Mouse (Mus musculus) gastrocnemius, adult 2 months (tissue): Measurements from ENCODE around the gene Pnpla6. TPM values are rescaled to one million over a fixed set of nuclear protein-coding genes. Genes with fewer than 3 reads are reported as not detected.

Source experiments
- DNase-seq: peaks from one replicate; pipeline ENCODE4 v3.0.0; 2022
- H3K27ac ChIP-seq: fragments of 200-600 bp; 2 replicates; pipeline ENCODE4 v1.8.1; 2022; ENCODE audit warnings: mild to moderate bottlenecking
- H3K4me3 ChIP-seq: fragments of 200-600 bp; 2 replicates; pipeline ENCODE4 v1.8.1; 2022; ENCODE audit warnings: mild to moderate bottlenecking, moderate library complexity
- CTCF ChIP-seq: fragments of 200-600 bp; IDR thresholded peaks from 2 replicates; pipeline ENCODE4 v1.8.1; 2022; ENCODE audit warnings: antibody characterized with exemption, mild to moderate bottlenecking, moderate library complexity
- intact Hi-C: fragments of 180-260 bp; cut with DNase I; formaldehyde crosslinking; loops from one replicate; pipeline ENCODE4 v1.15.1; 2025
- total RNA-seq, 2 experiments: library from RNA; stranded (reverse); gene quantifications; 2 replicates each; pipeline ENCODE4 v1.2.3; 2021

The Pnpla6 gene
- total RNA-seq, 2 experiments from 2014 or later: 8.7 to 9.3 TPM

DNA sequence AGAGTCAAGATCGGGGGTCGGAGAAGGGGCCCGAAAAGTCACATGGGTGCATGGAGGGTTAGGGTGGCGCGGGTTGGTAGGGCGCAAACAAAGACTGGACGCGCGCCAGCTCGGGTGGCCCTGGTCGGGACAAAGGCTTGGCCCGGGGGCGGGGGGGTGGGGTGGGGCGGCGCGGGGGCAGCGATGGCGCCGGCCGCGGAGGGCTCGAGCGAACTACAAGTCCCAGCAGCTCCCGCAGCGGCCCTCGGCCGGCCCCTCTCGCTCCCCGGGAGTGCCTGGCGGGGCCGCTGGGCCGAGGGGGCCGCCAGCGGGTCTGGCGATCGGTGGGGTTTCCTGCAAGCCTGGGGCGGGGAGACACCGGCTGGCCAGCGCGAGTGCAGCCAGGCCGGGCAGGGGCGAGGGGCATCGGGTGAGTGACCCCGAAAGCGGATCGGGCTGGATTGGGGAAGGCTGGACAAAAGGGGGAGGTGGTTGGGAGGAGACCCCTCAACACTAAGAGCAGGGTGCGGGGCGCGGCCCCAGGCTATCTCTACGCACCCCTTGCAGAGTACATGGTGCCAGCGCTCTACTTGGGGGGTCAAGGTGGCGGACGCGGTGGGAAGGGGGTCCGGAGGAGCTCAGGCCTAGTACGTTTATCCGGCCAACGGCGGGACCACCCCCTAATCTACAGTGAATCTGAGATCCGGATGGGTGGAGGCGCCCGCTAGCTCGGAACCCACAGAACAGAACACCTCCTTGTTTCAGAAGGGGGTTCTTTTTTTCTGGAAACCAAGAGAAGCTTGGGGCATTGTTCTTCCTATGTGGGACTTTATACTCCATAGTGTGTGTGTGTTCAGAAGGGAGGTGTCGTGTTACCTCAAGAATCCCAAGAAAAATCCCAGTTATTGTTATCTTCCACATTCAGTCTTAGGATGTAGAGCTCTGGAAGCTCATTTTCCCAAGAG is 22.0 kb upstream of the Pnpla6 start, which contains the start of gene Zfp358:
TSS of gene Zfp358 (plus strand) at position 238 of the 944 bp plus-strand sequence.
- intact Hi-C loops: no loop called here
- TF ChIP-seq CTCF: no peak
- peak within 1 kb of the TSS; percentile 99 for H3K4me3 ChIP-seq
- peak within 1 kb of the TSS; percentile 96 for H3K27ac ChIP-seq
- peak; percentile 90 for DNase-seq

DNA sequence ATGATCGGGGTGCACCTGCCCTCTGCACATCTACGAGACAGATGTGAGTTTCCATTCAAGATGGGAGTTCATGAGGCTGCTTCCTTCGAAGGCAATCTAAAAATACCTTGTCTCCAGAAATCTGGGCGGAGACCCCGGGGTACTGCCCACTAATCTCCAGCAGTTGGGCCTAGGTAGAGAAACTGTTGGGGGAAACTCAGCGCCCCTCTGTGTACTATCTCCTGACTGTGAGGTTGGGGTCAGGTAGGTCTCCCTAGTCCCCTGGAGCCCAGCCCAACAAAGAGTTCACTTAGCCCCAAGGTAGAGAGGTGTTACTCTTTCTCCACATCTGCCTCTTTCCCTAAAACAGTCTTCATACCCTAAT is 21.4 kb upstream of the Pnpla6 start:
- intact Hi-C loops: no loop called here
- TF ChIP-seq CTCF: no peak
- H3K4me3 ChIP-seq: peak overlapping the region; percentile 99
- peak overlapping the region; percentile 96 for H3K27ac ChIP-seq
- DNase-seq: no peak

DNA sequence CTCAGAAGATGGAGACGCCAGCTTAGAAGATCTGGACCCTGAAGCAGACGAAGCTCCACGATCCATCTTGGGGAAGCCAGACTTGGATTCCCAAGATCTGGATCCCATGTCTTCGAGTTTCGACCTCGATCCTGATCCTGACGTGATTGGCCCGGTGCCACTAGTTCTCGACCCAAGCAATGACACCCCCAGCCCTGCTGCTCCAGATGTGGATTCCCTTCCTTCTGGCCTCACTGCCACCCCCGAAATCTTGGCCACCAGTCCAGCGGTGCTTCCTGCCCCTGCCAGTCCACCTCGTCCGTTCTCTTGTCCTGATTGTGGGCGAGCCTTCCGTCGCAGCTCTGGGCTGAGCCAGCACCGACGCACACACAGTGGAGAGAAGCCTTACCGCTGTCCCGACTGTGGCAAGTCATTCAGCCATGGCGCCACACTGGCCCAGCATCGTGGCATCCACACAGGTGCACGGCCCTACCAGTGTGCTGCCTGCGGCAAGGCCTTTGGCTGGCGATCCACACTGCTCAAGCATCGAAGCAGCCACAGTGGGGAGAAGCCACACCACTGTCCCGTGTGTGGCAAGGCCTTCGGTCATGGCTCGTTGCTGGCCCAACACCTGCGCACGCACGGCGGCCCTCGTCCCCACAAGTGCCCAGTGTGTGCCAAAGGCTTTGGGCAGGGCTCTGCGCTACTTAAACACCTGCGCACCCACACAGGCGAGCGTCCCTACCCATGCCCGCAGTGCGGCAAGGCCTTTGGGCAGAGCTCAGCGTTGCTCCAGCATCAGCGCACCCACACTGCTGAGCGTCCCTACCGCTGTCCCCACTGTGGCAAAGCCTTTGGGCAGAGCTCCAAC is 19.4 kb upstream of the Pnpla6 start:
- DNase-seq: no peak
- intact Hi-C loops: no loop called here
- TF ChIP-seq CTCF: no peak

GRCm38 (mm10) chr8:3496428-3496748 is 18.8 kb upstream of the Pnpla6 start:
- intact Hi-C loops: no loop called here
- DNase-seq: no peak
- no peak for TF ChIP-seq CTCF
- H3K27ac ChIP-seq: no peak overlapping the region
- H3K4me3 ChIP-seq: no peak overlapping the region

More for the DNA sequence above, 19.4 kb upstream of the Pnpla6 start:
- H3K4me3 ChIP-seq: no peak overlapping the region
- no peak overlapping the region for H3K27ac ChIP-seq

DNA sequence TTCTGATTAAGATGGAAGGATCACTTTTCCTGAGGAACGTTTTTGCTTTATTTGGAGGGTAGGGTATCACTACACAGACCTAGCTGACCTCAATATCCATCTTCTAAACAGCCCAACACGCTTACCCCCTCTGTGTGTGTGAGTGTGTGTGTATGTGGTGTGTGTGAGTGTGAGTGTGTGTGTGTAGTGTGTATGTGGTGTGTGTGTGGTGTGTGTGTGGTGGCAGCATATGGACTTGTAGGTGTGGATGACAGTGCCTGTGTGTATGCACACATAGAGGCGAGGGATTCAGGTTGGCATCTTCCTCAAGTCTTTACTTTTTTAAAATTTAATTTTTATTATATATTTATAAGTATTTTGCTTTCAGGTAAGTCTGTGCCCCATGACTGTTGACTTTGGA is 16.6 kb upstream of the Pnpla6 start:
- intact Hi-C loops: no loop called here
- no peak for TF ChIP-seq CTCF
- no peak for DNase-seq
- H3K27ac ChIP-seq: no peak overlapping the region
- no peak overlapping the region for H3K4me3 ChIP-seq

GRCm38 (mm10) chr8:3499751-3500150 is 15.4 kb upstream of the Pnpla6 start:
- Histone ChIP-seq H3K27ac (peak overlapping the region; percentile 95), H3K4me3 (peak overlapping the region; percentile 89)
- no peak for TF ChIP-seq CTCF
- intact Hi-C loops: loop anchor here (2.0 kb wide), 1 partner anchor 15 kb away; the partner anchor contains the start of gene Pnpla6
- no peak for DNase-seq

GRCm38 (mm10) chr8:3500235-3501090 is 14.7 kb upstream of the Pnpla6 start, which contains the start of gene Mcoln1:
Gene Mcoln1, plus strand, starts transcription at chr8:3500457.
- TF ChIP-seq CTCF: no peak
- H3K27ac ChIP-seq: peak within 1 kb of the TSS; percentile 95
- H3K4me3 ChIP-seq: peak within 1 kb of the TSS; percentile 89
- DNase-seq: peak; percentile 99
- intact Hi-C loops: loop anchor here (2.0 kb wide), 1 partner anchor 14 kb away; the partner anchor contains the start of gene Pnpla6

GRCm38 (mm10) chr8:3502217-3502616 is 13.0 kb upstream of the Pnpla6 start:
- intact Hi-C loops: no loop called here
- DNase-seq: no peak
- no peak overlapping the region; the same call in 1 of the 2 replicates for H3K4me3 ChIP-seq
- H3K27ac ChIP-seq: no peak overlapping the region
- no peak for TF ChIP-seq CTCF

DNA sequence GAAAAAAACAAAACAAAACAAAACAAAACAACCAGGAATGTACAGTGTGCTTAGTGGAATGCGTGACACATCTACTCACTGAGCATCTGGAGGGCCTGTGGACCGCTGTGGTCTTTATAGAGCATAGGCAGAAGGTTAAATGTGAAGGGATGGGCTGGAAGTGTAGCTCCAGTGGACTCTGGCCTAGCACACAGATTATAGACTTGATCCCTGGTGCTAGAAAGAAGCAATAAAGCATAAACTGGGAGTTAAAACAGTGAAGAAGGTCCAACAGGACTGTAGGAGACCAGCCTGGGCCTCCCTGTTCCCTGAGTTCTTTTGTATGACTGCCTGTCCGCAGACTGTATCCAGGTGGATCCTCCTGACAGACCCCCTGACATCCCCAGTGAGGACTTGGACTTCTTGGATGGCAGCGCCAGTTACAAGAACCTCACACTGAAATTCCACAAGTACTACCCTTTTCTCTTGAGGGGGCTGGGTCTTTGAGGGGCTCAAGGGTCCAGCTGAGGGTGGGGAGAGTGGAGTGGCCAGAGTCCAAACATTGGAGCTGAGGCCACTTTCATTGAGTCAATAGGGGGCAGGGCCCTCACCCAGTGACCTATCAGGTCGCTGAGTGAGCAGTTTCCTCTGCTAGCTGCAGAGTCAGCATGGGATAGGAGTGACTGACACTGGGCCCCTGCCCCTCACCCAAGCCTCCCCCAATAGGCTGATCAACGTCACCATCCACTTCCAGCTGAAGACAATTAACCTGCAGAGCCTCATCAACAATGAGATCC is 7.0 kb upstream of the Pnpla6 start:
- Histone ChIP-seq H3K4me3 (no peak overlapping the region), H3K27ac (no peak overlapping the region)
- TF ChIP-seq CTCF: no peak
- intact Hi-C loops: no loop called here
- no peak for DNase-seq

GRCm38 (mm10) chr8:3514681-3515247 is 420 bp upstream of the Pnpla6 start:
- intact Hi-C loops: loop anchor here (2.0 to 5.0 kb wide), 2 partner anchors 14 to 108 kb away; partner anchors contain the start of genes Mcoln1, Pet100 and Xab2
- no peak for DNase-seq
- peak overlapping the region; percentile 83 for H3K4me3 ChIP-seq
- H3K27ac ChIP-seq: peak overlapping the region; percentile 87
- no peak for TF ChIP-seq CTCF
